Mouse (Mus musculus) CD4-positive, CD25-positive, alpha-beta regulatory T cell, adult 4 months (primary cell): ENCODE results near the gene Dot1l. TPM values are rescaled to one million over a fixed set of nuclear protein-coding genes. Genes with fewer than 3 reads are reported as not detected.

Source experiments
- ATAC-seq: one replicate; pipeline ENCODE4 v1.8.0; 2017
- polyA plus RNA-seq, 2 experiments: library from polyadenylated mRNA; unstranded; fragments of 100-300 nt; shearing (Covaris generic); gene quantifications; one replicate each; pipeline ENCODE4 v1.2.1; 2017

Gene Dot1l
- polyA plus RNA-seq, 2 experiments from 2014 or later: 13.4 to 15.5 TPM

DNA sequence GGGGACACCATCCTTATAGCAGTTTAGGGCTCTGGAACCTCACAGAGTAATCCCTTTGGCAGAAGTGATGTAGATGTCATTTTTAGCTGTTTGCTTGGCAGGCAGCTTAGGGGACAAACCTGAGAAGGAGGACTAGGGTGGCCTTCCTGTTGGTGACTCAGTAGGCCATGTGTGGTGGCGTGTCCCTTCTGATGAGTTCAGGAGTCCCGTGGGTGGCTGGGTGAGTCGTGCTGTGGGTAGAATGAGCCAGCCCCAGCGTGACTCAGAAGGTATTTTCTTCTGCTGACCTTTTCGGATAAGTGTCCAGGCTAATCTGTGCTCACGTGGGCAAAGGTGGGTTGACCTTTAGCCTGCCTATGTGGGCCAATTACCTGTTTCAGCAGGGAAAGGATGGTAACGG, 3.6 kb downstream of the Dot1l start:
- no peak for ATAC-seq

DNA sequence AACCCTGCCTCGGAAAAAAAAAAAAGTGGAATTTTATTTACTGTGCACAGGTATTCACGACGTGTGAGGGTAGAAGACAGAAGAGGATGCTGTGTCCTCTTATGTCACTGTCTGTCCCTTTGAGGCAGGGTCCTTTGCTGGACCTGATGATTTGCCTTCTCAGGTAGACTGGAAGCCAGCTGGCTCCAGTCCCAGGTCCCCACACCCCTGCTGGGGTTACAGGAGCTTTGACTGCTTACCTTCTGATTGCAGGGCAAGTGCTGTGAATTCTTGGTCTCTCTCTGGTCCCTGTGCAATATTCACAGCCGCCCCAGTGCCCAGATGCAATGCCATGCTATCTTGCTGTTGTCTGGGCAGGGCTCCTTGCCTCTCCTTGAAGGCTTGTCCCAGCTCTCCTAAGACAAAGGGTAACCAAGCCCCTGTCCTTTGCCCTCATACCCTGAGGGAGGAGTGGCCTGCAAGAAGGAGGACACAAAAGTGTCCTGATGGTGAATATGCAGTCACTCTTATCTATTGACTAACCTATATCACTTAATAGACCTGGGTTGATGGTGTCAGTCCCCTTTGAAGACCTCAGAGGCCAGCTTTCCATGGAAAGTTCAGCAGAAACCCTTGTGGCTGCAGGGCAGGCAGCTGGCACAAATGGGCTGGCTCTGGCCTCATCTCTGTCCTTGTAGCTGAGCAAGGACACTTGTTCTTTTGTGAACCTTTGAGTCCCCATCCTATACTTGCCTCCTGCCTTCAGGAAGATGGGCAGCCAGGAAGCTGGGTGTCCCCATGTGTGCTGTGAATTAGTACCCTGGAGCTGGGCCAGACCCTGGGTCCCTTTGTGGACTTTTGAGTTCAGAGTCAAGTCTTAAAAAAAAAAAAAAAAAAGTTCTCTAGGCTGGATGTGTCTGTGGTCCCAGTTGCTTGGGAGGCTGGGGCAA, 5.9 kb downstream of the Dot1l start:
- ATAC-seq: no peak

DNA sequence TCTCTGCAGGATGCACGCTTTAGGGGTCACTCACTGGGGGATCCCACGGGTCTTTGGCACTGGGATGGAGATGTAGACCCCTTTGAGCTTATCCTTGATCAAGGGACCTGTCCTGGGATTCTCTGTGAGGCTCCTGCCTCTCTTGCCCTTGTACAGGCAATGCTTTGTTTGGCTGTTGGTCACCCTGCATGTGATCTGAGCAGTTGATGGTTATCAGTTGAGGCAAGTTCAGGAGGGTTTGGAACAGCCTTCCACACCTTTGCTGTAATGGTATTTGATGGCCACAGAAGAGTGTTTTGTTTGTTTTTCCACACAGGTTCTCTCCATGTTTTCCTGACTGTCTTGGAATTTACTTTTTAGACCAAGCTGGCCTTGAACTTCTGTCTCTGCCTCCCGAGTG, 6.8 kb downstream of the Dot1l start:
- ATAC-seq: no peak

DNA sequence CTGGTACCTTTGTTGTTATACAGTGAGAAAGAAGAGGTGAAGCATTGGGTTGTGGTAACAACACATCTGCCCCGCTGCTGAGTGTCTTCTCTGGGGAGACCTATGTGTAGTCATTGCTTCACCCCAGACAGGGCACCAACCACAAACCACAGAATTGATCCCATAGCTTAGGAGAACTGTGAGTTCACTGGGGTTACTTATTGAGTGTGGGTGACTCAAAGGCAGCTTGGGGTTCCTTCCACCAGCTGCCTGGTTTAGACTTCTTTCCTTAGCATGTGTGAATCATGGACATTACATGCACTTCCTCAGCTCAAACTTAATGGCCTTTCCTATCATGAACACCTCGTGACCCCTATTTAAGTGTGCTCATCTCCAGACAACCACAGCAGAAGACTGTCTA, 8.5 kb downstream of the Dot1l start:
- peak; percentile 29 for ATAC-seq

DNA sequence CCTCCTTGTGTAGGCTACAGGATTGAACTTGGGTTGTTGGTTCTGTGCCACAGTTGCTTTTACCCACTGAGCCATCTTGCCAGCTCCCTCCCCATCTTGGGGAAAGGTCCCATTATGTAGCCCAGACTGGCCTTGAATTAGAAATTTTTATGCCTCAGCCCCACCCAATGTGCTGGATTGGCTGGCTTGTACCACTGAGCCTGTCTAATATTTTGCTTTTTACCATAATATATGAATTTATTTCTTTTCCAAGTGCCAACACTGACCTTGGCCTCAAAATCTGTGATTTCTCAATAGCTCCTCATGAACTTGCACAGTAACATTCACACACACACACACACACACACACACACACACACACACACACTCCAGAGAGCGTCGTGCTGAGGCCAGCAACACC, 10.7 kb downstream of the Dot1l start:
- ATAC-seq: no peak

DNA sequence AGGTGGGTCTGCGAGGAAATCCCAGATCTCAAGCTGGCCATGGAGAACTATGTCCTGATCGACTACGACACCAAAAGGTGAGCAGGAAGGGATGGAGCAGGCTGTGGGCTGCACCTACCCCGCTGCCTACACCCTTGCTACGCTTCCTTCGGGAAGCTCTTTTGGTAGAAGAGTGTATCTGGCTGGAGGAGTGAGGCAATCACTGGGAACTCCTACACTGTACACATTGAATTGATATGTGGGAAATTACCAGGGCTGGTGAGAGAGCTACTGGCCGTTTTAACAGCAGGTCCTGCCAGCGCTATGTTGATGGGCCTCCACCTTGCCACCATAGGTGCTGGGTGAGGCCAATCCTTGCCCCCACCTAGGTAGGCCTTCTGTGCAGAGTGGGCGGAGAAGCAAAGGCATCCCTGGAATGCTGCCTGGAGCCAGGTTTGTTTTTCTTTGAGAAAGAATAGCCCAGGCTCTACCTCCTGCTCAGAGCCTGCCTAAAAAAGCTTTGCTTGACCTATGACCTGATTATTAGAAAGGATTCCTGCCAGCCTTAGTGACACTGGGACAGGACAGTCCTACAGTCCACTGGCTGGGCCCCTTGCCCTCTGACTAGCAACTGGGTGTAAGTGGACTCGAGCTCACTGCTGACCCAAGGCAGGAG, 11.3 kb downstream of the Dot1l start:
- ATAC-seq: no peak

DNA sequence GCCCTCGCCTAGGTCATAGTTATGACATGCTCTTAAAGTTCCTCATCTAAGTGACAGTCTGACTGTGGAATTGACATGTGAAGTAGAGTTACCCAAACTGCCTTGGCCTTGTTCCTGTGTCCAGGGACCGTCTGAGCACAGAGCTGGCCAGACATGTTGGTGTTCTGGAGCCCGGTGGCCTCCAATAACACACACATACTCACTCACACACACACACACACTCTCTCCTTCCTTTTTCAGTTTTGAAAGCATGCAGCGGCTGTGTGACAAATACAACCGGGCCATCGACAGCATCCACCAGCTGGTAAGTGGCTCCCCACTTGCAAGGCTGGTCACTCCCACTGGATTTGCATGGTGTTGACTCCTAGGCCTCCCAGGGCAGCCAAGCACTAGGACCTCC, 13.4 kb downstream of the Dot1l start:
- ATAC-seq: no peak

DNA sequence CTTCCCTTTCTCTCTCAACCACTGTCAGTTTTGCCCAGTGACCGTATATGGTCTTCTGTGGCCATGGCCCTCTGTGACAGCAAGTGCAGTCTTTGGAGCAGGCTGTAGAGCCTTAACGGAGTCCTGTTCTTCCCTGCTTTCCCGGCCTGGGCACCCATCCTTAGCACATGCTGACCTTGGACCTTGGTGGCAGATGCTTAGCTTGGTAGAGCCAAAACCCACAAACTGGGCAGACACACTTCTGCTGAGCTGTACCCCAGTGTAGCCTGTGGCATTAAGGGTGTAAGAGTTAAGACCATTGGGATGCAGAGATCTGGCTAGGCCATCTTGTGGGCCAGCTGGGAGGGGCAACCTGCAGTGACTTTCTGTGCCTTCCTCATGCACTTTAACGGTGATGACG, 18.8 kb downstream of the Dot1l start:
- no peak for ATAC-seq

DNA sequence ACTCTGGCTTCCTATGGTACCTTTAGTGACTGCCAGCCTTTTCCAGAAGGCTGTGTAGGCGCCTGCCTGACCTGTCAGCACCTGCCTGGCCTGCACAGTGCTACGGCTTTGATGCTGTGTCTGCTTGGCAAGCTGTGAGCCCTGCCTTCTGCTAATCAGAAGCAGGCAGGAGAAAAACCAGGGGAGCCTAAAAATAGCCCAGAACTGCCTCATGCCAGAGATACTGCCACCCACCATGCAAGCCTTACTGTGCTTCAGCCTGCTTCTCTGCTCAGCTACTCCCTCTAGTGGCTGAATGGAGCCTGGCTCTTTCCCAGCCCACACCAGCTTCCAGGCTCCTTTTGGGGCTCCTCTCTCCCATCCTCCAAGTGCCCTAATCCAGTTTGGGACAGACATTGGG, 19.5 kb downstream of the Dot1l start:
- peak; percentile 82 for ATAC-seq

DNA sequence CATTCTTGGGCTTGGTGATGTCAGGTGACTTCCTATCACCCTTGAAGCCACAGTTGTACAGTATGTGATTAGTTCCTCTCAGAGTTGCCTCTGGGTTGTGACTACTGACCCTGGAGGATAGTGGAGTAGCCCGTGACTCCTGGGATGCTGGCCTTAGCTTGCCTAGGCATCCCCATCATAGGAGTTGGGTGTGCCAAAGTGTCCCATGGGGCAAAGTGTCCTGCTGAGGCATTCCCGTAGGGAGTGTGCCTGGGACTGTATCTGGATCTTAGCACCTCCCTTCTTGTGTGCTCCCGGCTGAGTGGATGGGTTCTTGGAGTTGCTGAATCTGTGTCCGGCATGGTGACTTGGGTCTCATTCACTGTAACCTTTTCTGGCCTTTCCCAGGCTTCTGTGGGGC, 20.0 kb downstream of the Dot1l start:
- no peak for ATAC-seq

DNA sequence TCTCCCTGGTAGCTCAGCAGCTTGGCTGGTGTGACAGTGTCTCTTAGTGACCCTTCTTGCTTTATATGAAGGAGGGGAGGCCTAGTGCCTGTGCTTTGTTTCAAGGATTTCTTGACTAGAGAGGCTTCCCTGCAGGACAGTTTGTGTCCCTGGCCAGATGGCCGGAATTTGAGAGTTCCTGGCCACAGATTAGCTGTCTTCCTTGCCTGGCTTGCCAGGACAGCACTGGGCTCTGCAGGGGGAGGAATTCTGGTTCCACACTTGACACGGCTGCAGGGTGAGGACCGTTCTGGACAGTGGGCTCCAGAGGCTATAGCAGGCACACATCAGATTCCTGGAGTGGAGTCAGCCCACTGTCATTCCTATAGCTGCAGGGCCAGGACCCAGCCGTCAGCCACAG, 20.7 kb downstream of the Dot1l start:
- ATAC-seq: no peak

DNA sequence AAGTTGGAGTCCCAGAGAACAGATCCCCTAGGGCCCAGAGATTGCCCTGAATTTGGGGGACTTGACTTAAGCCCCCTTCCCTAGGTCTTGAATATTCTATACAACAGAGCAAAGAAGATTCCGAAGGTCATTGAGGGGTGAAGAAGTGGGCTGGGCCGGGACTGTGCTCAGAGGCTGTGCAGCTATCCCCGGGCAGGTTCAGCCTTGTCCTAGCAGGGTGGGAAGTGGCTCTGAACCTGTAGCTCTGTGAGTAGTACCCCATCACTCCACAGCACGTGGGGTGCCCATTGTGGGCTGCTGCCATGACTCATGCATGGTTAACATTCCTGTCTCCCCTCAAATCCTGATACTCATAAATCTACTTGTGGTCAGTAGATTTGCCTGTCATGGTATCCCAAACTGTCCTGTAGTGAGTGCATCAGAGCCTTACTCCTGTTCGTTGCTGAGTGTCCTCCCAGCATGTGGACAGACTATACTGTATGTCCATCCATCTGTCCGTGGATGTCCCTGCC, 21.4 kb downstream of the Dot1l start:
- ATAC-seq: no peak

DNA sequence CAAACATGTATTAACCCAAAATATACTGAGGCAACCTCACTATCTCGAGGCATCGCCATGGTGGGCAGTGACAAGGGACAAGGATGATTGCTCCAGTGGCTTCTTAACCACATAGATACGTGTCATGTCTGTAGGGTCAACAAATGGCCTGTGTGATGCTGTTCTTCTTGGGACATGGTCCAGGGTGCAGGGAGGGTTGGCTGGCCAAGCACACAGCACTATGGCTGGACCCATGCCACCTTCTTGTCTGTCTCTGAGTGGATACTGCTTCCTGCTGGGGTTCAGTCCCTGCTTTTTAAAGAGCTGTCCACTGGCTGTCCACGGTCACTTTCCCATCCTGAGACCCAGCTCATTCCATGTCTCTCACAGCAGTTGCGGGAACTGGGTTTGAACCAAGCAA, 22.1 kb downstream of the Dot1l start:
- no peak for ATAC-seq

DNA sequence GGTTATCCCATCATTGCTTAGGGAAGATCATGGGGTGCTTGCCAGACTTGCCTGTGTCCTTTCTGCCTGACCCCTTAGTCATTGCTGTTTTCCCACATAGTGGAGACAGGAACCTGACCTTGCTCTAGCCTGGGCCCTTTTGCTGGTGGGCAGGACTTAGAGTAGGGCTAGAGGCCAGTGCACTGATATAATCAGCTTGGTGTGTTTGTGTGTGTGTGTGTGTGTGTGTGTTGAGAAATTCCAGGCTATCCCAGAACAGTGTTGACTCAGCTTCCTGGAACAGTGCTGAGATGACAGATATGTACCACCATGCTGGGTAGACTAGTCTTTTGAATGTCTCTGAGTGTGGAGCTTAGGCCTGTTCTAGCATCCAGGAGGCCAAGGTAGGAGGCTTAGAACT, 24.6 kb downstream of the Dot1l start:
- ATAC-seq: no peak

DNA sequence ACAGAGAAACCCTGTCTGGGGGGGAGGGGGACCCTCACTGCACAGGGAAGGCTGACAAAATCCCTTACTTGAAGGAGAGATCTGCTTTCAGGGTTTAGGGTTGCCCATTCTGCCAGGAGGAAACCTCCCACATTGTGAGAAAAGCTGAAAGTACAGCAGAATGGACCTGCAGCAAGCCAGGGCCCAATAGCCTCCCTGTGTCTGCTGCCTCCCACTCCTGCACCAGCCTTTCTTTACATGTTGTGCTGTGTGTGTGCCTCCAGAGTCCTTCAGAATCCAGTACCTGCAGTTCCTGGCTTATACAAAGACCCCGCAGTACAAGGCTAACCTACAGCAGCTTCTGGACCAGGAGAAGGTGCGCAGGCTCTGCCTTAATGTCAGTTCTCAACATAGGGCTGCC, 29.3 kb downstream of the Dot1l start:
- no peak for ATAC-seq

DNA sequence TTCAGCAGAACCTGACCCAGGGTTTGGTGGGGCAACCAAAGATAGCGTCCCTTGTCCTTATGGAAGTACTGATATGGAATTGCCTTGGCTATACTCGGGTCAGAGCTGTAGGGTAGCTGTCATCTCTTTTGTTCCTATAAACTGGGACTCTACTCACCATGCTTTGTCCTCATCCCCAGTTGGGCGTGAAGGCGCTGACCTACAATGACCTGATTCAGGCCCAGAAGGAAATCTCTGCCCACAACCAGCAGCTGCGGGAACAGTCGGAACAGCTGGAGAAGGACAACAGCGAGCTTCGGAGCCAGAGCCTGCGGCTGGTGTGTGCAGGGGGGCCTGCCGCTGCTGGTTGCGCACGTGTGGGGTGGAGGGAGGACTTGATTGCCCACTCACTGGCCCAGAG, 29.9 kb downstream of the Dot1l start:
- no peak for ATAC-seq

DNA sequence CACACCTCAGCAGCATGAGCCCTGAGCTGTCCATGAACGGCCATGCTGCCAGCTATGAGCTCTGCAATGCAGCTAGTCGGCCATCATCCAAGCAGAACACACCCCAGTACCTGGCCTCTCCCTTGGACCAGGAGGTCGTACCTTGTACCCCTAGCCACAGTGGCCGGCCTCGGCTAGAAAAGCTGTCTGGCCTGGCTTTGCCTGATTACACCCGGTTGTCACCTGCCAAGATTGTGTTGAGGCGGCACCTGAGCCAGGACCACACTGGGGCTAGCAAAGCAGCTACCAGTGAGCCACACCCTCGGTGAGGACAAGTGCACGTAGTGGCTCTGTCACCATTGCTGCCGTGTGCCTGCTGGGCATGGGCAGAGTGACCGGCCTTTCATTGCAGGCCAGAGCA, 31.0 kb downstream of the Dot1l start:
- ATAC-seq: no peak

DNA sequence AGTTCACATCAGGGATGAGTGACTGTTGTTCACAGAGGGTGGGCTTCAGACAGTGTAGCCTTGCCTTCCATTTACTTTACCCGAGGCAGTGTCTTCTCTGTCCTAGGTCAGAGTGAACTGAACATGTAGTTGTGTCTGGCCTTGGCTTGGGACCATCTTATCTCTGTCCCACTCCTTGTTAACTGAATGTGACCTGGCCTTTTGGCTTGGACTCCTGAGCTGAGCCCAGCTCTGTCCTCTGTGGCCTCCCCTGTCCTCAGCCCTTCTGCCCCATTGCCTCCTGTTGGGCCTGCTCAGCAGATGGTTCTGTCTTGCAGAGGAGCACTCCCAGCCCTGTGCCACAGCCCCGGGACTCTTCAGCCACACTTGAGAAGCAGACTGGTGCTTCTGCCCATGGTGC, 32.5 kb downstream of the Dot1l start:
- no peak for ATAC-seq

DNA sequence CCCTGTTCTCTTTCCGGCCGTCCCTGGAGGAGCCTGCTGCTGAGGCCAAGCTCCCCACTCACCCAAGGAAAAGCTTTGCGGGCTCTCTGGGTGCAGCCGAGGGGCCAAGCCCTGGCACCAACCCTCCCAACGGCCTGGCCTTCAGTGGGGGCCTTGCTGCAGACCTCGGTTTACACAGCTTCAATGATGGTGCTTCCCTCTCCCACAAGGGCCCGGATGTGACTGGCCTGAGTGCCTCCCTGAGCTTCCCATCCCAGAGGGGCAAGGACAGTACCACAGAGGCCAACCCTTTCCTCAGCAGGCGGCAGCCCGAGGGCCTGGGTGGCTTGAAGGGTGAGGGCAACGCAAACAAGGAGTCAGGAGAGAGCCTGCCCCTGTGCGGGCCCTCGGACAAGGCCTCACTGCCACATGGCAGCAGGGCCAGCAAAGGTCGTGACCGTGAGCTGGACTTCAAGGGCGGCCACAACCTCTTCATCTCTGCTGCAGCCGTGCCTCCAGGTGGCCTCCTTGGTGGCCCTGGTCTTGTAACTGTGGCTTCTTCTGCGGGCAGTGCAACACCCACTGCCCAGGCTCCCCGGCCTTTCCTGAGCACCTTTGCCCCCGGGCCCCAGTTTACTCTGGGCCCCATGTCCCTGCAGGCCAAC, 35.9 kb downstream of the Dot1l start:
- ATAC-seq: no peak

DNA sequence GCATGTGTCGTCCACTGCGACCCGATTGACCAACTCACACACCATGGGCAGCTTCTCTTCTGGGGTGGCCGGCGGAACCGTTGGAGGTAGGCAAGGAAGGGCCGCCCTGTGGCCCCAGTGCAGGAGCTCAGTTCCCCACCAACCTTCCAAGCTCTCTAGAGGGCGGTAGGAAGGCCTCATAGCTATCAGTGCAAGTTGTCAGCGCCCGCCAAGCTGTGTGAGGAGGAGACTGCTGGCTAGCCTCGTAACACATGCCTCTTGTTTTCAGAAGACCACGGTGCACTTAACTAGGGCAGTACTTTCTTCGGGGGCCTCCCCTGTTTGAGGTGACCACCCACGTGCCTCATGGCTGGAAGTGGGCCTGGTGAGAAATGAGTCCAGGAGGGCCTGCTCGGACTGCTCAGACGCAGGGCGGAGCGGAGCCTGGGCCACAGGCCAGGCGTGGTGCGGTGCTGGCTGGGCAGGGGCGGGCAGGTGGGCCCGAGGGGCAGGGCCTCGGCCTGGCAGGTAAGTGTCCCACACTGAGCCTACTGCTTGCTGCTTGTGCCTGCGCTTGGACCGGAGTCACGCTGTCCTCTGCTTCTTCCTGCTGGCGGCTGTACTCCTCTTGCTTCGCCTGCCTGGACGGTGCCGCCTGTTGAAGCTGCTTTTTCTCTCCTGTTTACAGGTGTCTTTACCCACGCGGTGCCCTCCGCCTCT, 36.6 kb downstream of the Dot1l start:
- ATAC-seq: no peak

DNA sequence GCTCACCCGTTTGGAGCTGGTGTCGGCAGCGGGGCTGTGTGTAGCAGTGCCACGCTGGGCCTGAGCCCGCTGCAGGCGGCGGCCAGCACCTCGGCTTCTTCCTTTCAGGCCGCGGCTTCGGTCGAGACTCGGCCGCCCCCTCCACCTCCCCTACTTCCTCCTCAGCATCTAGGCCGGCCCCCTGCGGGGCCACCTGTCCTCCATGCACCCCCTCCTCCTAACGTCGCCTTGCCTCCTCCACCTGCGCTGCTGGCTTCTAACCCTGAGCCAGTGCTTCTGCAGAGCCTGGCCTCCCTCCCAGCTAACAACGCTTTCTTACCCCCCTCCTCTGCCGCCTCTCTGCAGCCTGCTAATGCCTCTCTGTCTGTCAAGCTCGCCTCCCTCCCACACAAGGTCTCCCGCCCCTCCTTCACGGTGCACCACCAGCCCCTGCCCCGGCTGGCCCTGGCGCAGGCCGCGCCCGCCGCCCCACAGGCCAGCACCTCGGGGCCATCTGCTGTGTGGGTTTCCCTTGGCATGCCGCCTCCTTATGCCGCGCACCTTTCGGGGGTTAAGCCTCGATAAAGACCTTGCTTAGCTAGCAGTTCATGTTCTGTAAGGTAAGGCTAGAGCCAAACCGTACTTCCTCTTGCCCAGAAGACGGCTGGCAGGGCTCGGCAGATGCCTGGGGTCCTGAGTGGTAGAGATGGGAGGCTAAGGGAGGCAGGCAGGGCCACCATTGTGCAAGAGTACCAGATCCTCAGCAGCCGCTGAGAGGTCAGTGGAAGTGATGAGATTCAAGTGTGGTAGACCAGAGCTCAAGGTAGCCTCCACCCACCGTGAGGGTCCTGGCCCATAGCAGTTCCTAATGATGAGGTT, 37.4 kb downstream of the Dot1l start:
- ATAC-seq: peak; percentile 38
